Mouse (Mus musculus) liver, adult 2 months (tissue): ENCODE data around the gene Olfr1406.

ENCODE experiments used
- CTCF ChIP-seq: fragments of 200-500 bp; IDR thresholded peaks from 2 replicates; pipeline ENCODE4 v1.5.1; 2011; ENCODE audit warnings: low read depth, low read length, control low read depth
- POLR2A ChIP-seq: fragments of 200-500 bp; IDR thresholded peaks from 2 replicates; pipeline ENCODE4 v1.6.1; 2011; ENCODE audit warnings: low read length, control low read depth; ENCODE audit not compliant: insufficient read depth; ENCODE audit errors: extremely low read depth

DNA sequence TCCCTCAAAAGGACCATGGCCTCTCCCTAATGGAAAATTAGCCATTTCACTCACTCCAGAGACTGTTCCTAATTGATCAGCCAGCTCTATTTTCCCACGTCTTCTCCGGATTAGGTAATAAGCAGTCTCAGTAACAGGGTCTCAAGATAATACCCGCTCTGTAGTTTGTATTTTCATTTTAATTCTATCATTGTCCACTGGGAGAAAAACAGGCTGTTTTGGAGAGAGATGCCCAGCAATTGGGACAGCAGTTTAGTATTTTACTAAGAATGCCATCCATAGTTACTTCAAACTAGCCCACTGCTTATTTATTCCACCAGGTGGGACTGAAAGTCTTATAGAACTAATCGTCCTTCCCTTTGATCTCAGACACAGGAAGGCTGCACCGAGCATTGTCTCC, 7.1 kb upstream of the Olfr1406 start, which contains the start of gene Olfr218:
- TF ChIP-seq CTCF (no peak), POLR2A (no peak)
